Mouse (Mus musculus): Measurements from ENCODE around the gene Gm14444. TPM values are rescaled to one million over a fixed set of nuclear protein-coding genes. Genes with fewer than 3 reads are reported as not detected.
"Not testable (repeated sequence)": the region's sequence is repeated elsewhere in the genome, so short reads cannot be mapped to it uniquely, and the experiment has no call there.

Gene Gm14444
- polyA plus RNA-seq (2015; fragmentation: Nextera tagmentation; extraction: Ambion mirVana) = not detected in 2 replicates

- H3K9ac ChIP-seq; H3K36me3 ChIP-seq; H3K4me2 ChIP-seq (replicated peaks); H3K4me3 ChIP-seq (replicated peaks); H3K27me3 ChIP-seq; H3K9me3 ChIP-seq (replicated peaks); H3K27ac ChIP-seq (replicated peaks); H3K4me1 ChIP-seq; ATAC-seq (ENCODE audit: insufficient number of reproducible peaks, low FRiP score, low TSS enrichment, low read depth): not testable (repeated sequence)
- 57% methylated on average over 1 of the region's 1 CpGs for WGBS
These were observed at the start of gene Gm14444 for GRCm38 (mm10) chr2:175010022-175010421. Gene Gm14444 (plus strand): TSS chr2:175010241.

- not testable (repeated sequence) for H3K36me3 ChIP-seq; H3K4me1 ChIP-seq; H3K27me3 ChIP-seq; H3K4me3 ChIP-seq (replicated peaks); H3K4me2 ChIP-seq (replicated peaks); ATAC-seq (ENCODE audit: insufficient number of reproducible peaks, low FRiP score, low TSS enrichment, low read depth); H3K9ac ChIP-seq; H3K9me3 ChIP-seq (replicated peaks); H3K27ac ChIP-seq (replicated peaks)
- WGBS = 71% methylated on average over 3 of the region's 3 CpGs
These were observed 44.6 kb upstream of the Gm14444 start for GRCm38 (mm10) chr2:174965466-174965865.

- not testable (repeated sequence) for H3K9me3 ChIP-seq (replicated peaks); H3K27me3 ChIP-seq; H3K4me3 ChIP-seq (replicated peaks); H3K27ac ChIP-seq (replicated peaks); ATAC-seq (ENCODE audit: insufficient number of reproducible peaks, low FRiP score, low TSS enrichment, low read depth); H3K36me3 ChIP-seq; H3K9ac ChIP-seq; H3K4me1 ChIP-seq; H3K4me2 ChIP-seq (replicated peaks)
- 94% methylated on average over 27 of the region's 27 CpGs for WGBS
These were observed 34.2 kb downstream of the Gm14444 start for GRCm38 (mm10) chr2:175044268-175044667.

- H3K36me3 ChIP-seq; H3K9me3 ChIP-seq (replicated peaks); H3K4me3 ChIP-seq (replicated peaks); H3K27ac ChIP-seq (replicated peaks); H3K4me2 ChIP-seq (replicated peaks); H3K27me3 ChIP-seq; ATAC-seq (ENCODE audit: insufficient number of reproducible peaks, low FRiP score, low TSS enrichment, low read depth); H3K9ac ChIP-seq; H3K4me1 ChIP-seq: not testable (repeated sequence)
- WGBS = 65% methylated on average over 1 of the region's 1 CpGs
These were observed 57.7 kb downstream of the Gm14444 start, which contains the start of gene Gm14393 for GRCm38 (mm10) chr2:175067681-175068261. Gene Gm14393 (minus strand): TSS chr2:175067781.

Other genes starting within 250 kb of the Gm14444 start
- 15.3 and 16.4 TPM in 2 replicates for gene Edn3, start 249.6 kb upstream of the Gm14444 start, polyA plus RNA-seq (2015; fragmentation: Nextera tagmentation; extraction: Ambion mirVana)
- 0.38 and 1.1 TPM in 2 replicates for gene Gm14393, start 57.5 kb downstream of the Gm14444 start, polyA plus RNA-seq (2015; fragmentation: Nextera tagmentation; extraction: Ambion mirVana)
- 4.9 and 10.8 TPM in 2 replicates for gene Gm14399, start 131.8 kb downstream of the Gm14444 start, polyA plus RNA-seq (2015; fragmentation: Nextera tagmentation; extraction: Ambion mirVana)
- gene Gm14443, start 165.6 kb downstream of the Gm14444 start, polyA plus RNA-seq (2015; fragmentation: Nextera tagmentation; extraction: Ambion mirVana) = 0.77 and 0.85 TPM in 2 replicates
- 3.8 and 13.5 TPM in 2 replicates for gene Gm14391, start 196.7 kb downstream of the Gm14444 start, polyA plus RNA-seq (2015; fragmentation: Nextera tagmentation; extraction: Ambion mirVana)